Mouse (Mus musculus) lung, postnatal 14 days (tissue): ENCODE measurements around the gene Me1.

Experiments
- DNase-seq: peaks from one replicate; pipeline ENCODE4 v3.0.0; 2021

Me1 gene

GRCm38 (mm10) chr9:86707431-86707830, 11.7 kb upstream of the Me1 start:
- no peak for DNase-seq

GRCm38 (mm10) chr9:86701844-86702243, 6.1 kb upstream of the Me1 start:
- no peak for DNase-seq

- no peak for DNase-seq
Observed at GRCm38 (mm10) chr9:86701264-86701663, 5.5 kb upstream of the Me1 start.

- peak; percentile 31 for DNase-seq
Observed at GRCm38 (mm10) chr9:86695199-86695817, 445 bp downstream of the Me1 start.

- no peak for DNase-seq
Observed at GRCm38 (mm10) chr9:86694644-86695043, 1.1 kb downstream of the Me1 start.

- DNase-seq, result no peak
Observed at GRCm38 (mm10) chr9:86693935-86694334, 1.8 kb downstream of the Me1 start.

GRCm38 (mm10) chr9:86692676-86693075, 3.1 kb downstream of the Me1 start:
- no peak for DNase-seq

- DNase-seq, result no peak
Observed at GRCm38 (mm10) chr9:86692251-86692650, 3.5 kb downstream of the Me1 start.

GRCm38 (mm10) chr9:86691101-86691500, 4.7 kb downstream of the Me1 start:
- DNase-seq, result no peak

GRCm38 (mm10) chr9:86683713-86684209, 12.0 kb downstream of the Me1 start:
- DNase-seq, result no peak

GRCm38 (mm10) chr9:86682844-86683243, 12.9 kb downstream of the Me1 start:
- no peak for DNase-seq

- DNase-seq, result no peak
Observed at GRCm38 (mm10) chr9:86682278-86682677, 13.5 kb downstream of the Me1 start.

GRCm38 (mm10) chr9:86680431-86680830, 15.3 kb downstream of the Me1 start:
- DNase-seq, result no peak

GRCm38 (mm10) chr9:86679843-86680417, 15.8 kb downstream of the Me1 start:
- DNase-seq, result no peak

GRCm38 (mm10) chr9:86676246-86676645, 19.5 kb downstream of the Me1 start:
- no peak for DNase-seq

GRCm38 (mm10) chr9:86675426-86675825, 20.3 kb downstream of the Me1 start:
- no peak for DNase-seq

- no peak for DNase-seq
Observed at GRCm38 (mm10) chr9:86672907-86673472, 22.8 kb downstream of the Me1 start.

- DNase-seq, result no peak
Observed at GRCm38 (mm10) chr9:86668590-86669252, 27.0 kb downstream of the Me1 start.

- DNase-seq, result no peak
Observed at GRCm38 (mm10) chr9:86667138-86667750, 28.5 kb downstream of the Me1 start.

GRCm38 (mm10) chr9:86661679-86662078, 34.1 kb downstream of the Me1 start:
- DNase-seq, result peak; percentile 20

GRCm38 (mm10) chr9:86661266-86661665, 34.5 kb downstream of the Me1 start:
- DNase-seq, result no peak

- DNase-seq, result no peak
Observed at GRCm38 (mm10) chr9:86660327-86660726, 35.4 kb downstream of the Me1 start.

GRCm38 (mm10) chr9:86658347-86658746, 37.4 kb downstream of the Me1 start:
- DNase-seq, result no peak
